20 mouse cellular contexts compared by ENCODE assay signal in genomic region chr14:45303939-45304338, GRCm38 (mm10). TPM values are rescaled to one million over a fixed set of nuclear protein-coding genes. Genes with fewer than 3 reads are reported as not detected.
DNase-seq lines count a peak whose midpoint lies in the region; ATAC-seq lines count a peak whose summit lies in the region.
"Had no signal": no experiment of that assay in that cellular context is flagged by ENCODE, and none has a peak within 500 bp of the region (broad histone marks: within the 10 kb centered on the region; RNA-seq: fewer than 3 reads in every experiment).

No protein-coding gene starts in this region.

- H3K4me1 ChIP-seq in forebrain, embryonic 13.5 days = no peaks in the 10 kb centered on the region
- no peaks in the 10 kb centered on the region for H3K4me1 ChIP-seq in forebrain, embryonic 11.5 days (replicated peaks; ENCODE audit: control insufficient read depth, insufficient read depth, low read length)
- H3K4me1 ChIP-seq in midbrain, embryonic 12.5 days = 0 out of 2 replicates have a peak, but pooled peaks cover 2% of the 10 kb centered on the region
- no peaks in the 10 kb centered on the region for H3K4me1 ChIP-seq in midbrain, embryonic 10.5 days
- peaks cover 3% of the 10 kb centered on the region; the same call in 1 of the 2 replicates for H3K4me1 ChIP-seq in forebrain, embryonic 16.5 days (replicated peaks; ENCODE audit: control insufficient read depth, insufficient read depth, low read length)
- H3K4me1 ChIP-seq in midbrain, embryonic 15.5 days = no peaks in the 10 kb centered on the region
- H3K4me1 ChIP-seq: heart, embryonic 15.5 days; limb, embryonic 10.5 days had no signal

- H3K36me3 ChIP-seq in forebrain, embryonic 13.5 days (ENCODE audit: poor library complexity, severe bottlenecking) = peaks cover 30% of the 10 kb centered on the region
- H3K36me3 ChIP-seq in forebrain, embryonic 11.5 days (ENCODE audit: control insufficient read depth, insufficient read depth, low read length) = no peaks in the 10 kb centered on the region; the same call in 1 of the 2 replicates
- peaks cover 34% of the 10 kb centered on the region for H3K36me3 ChIP-seq in midbrain, embryonic 12.5 days
- peaks cover 41% of the 10 kb centered on the region for H3K36me3 ChIP-seq in midbrain, embryonic 10.5 days
- H3K36me3 ChIP-seq in forebrain, embryonic 16.5 days (ENCODE audit: control insufficient read depth, insufficient read depth) = peaks cover 15% of the 10 kb centered on the region
- H3K36me3 ChIP-seq in midbrain, embryonic 15.5 days (replicated peaks) = peaks cover 19% of the 10 kb centered on the region

- no peaks in the 10 kb centered on the region for H3K27me3 ChIP-seq in forebrain, embryonic 13.5 days
- no peaks in the 10 kb centered on the region for H3K27me3 ChIP-seq in forebrain, embryonic 11.5 days (ENCODE audit: control insufficient read depth, insufficient read depth, low read length)
- H3K27me3 ChIP-seq in midbrain, embryonic 12.5 days = no peaks in the 10 kb centered on the region
- no peaks in the 10 kb centered on the region for H3K27me3 ChIP-seq in midbrain, embryonic 10.5 days (ENCODE audit: low read depth, poor library complexity, severe bottlenecking)
- no peaks in the 10 kb centered on the region for H3K27me3 ChIP-seq in forebrain, embryonic 16.5 days (replicated peaks; ENCODE audit: control insufficient read depth, insufficient read depth, low read length)
- H3K27me3 ChIP-seq in midbrain, embryonic 15.5 days (replicated peaks) = no peaks in the 10 kb centered on the region
- H3K27me3 ChIP-seq: heart, embryonic 15.5 days had no signal

- peak; percentile 68 for ATAC-seq in forebrain, embryonic 13.5 days
- no peak; the same call in 1 of the 2 replicates for ATAC-seq in forebrain, embryonic 11.5 days (replicated peaks; ENCODE audit: low FRiP score)
- peak; percentile 89 for ATAC-seq in midbrain, embryonic 12.5 days (ENCODE audit: low FRiP score, low read depth)
- peak; percentile 58 for ATAC-seq in forebrain, embryonic 16.5 days
- peak; percentile 81 for ATAC-seq in midbrain, embryonic 15.5 days (replicated peaks)

- 39% methylated on average over 4 of the region's 4 CpGs for WGBS in forebrain, embryonic 13.5 days
- 59% methylated on average over 4 of the region's 4 CpGs for WGBS in forebrain, embryonic 11.5 days
- WGBS in midbrain, embryonic 12.5 days = 37% methylated on average over 4 of the region's 4 CpGs
- WGBS in midbrain, embryonic 10.5 days = 53% methylated on average over 4 of the region's 4 CpGs
- WGBS in forebrain, embryonic 16.5 days = 31% methylated on average over 4 of the region's 4 CpGs
- 23% methylated on average over 4 of the region's 4 CpGs for WGBS in midbrain, embryonic 15.5 days

- H3K9me3 ChIP-seq in forebrain, embryonic 13.5 days (replicated peaks) = no peaks in the 10 kb centered on the region
- H3K9me3 ChIP-seq in forebrain, embryonic 11.5 days (ENCODE audit: control insufficient read depth, low read length) = no peaks in the 10 kb centered on the region
- no peaks in the 10 kb centered on the region for H3K9me3 ChIP-seq in midbrain, embryonic 12.5 days
- no peaks in the 10 kb centered on the region for H3K9me3 ChIP-seq in midbrain, embryonic 10.5 days (replicated peaks)
- no peaks in the 10 kb centered on the region for H3K9me3 ChIP-seq in forebrain, embryonic 16.5 days (ENCODE audit: control insufficient read depth, low read length)
- H3K9me3 ChIP-seq in midbrain, embryonic 15.5 days = no peaks in the 10 kb centered on the region
- H3K9me3 ChIP-seq: heart, embryonic 15.5 days; limb, embryonic 10.5 days had no signal

- no peak overlapping the region for H3K27ac ChIP-seq in forebrain, embryonic 13.5 days
- no peak overlapping the region for H3K27ac ChIP-seq in forebrain, embryonic 11.5 days (ENCODE audit: low read depth, low read length)
- H3K27ac ChIP-seq in midbrain, embryonic 12.5 days (replicated peaks) = no peak overlapping the region
- no peak overlapping the region for H3K27ac ChIP-seq in midbrain, embryonic 10.5 days (replicated peaks)
- no peak overlapping the region for H3K27ac ChIP-seq in forebrain, embryonic 16.5 days (ENCODE audit: low read length)
- H3K27ac ChIP-seq in midbrain, embryonic 15.5 days = no peak overlapping the region
- H3K27ac ChIP-seq: gastrocnemius, adult 2 months; heart, embryonic 15.5 days; limb, embryonic 10.5 days; macrophage had no signal

- no peak overlapping the region for H3K9ac ChIP-seq in forebrain, embryonic 13.5 days
- H3K9ac ChIP-seq in forebrain, embryonic 11.5 days (ENCODE audit: low read length) = no peak overlapping the region
- no peak overlapping the region for H3K9ac ChIP-seq in midbrain, embryonic 12.5 days (replicated peaks)
- no peak overlapping the region for H3K9ac ChIP-seq in forebrain, embryonic 16.5 days (replicated peaks; ENCODE audit: low read depth, low read length)
- H3K9ac ChIP-seq in midbrain, embryonic 15.5 days = no peak overlapping the region
- H3K9ac ChIP-seq: heart, embryonic 15.5 days had no signal

- H3K4me3 ChIP-seq in forebrain, embryonic 13.5 days = no peak overlapping the region
- H3K4me3 ChIP-seq in forebrain, embryonic 11.5 days (ENCODE audit: low read depth, low read length) = no peak overlapping the region
- H3K4me3 ChIP-seq in midbrain, embryonic 12.5 days = no peak overlapping the region
- H3K4me3 ChIP-seq in midbrain, embryonic 10.5 days = no peak overlapping the region
- H3K4me3 ChIP-seq in forebrain, embryonic 16.5 days (replicated peaks; ENCODE audit: low read length) = no peak overlapping the region
- H3K4me3 ChIP-seq in midbrain, embryonic 15.5 days = no peak overlapping the region
- H3K4me3 ChIP-seq: gastrocnemius, adult 2 months; heart, embryonic 15.5 days; limb, embryonic 10.5 days had no signal

- DNase-seq in forebrain, embryonic 11.5 days (ENCODE audit: low spot score) = no peak
- DNase-seq in midbrain, embryonic 10.5 days (ENCODE audit: low spot score) = no peak
- no peak for DNase-seq in adrenal gland, adult (ENCODE audit: inconsistent age in 2 of 2, low spot score in 1 of 2)
- DNase-seq in kidney, adult 9 months = no peak
- DNase-seq: adrenal gland, postnatal 25 days; cerebellum, adult 9-11 months; gastrocnemius, adult 2 months; heart, postnatal 36 days; kidney, adult 2 months; kidney, postnatal 10 days; liver; thymus, adult 18-20 months; thymus, postnatal 36 days had no signal

- H3K4me2 ChIP-seq in forebrain, embryonic 13.5 days = no peak overlapping the region
- H3K4me2 ChIP-seq in forebrain, embryonic 11.5 days (ENCODE audit: low read depth, low read length, severe bottlenecking) = no peak overlapping the region
- no peak overlapping the region for H3K4me2 ChIP-seq in midbrain, embryonic 12.5 days (replicated peaks)
- H3K4me2 ChIP-seq in forebrain, embryonic 16.5 days (ENCODE audit: low read length) = no peak overlapping the region
- H3K4me2 ChIP-seq in midbrain, embryonic 15.5 days = no peak overlapping the region
- H3K4me2 ChIP-seq: heart, embryonic 15.5 days had no signal

RNA-seq across cellular contexts. Expression of gene Ero1l, which starts 14.6 kb away (rescaled TPM):
- 23.7 and 31.7 TPM in 2 replicates for polyA plus RNA-seq in forebrain, embryonic 13.5 days (2015; fragmentation: Nextera tagmentation; extraction: Ambion mirVana)
- polyA plus RNA-seq in forebrain, embryonic 11.5 days (2014; fragmentation: Nextera tagmentation; extraction: Ambion mirVana) = 30.4 and 36.6 TPM in 2 replicates
- 33.4 and 33.5 TPM in 2 replicates for polyA plus RNA-seq in midbrain, embryonic 12.5 days (2016; fragmentation: Nextera tagmentation; extraction: Ambion mirVana)
- polyA plus RNA-seq in midbrain, embryonic 10.5 days (2016; fragmentation: Nextera tagmentation; extraction: Ambion mirVana) = 37.7 and 39.2 TPM in 2 replicates
- polyA plus RNA-seq in forebrain, embryonic 16.5 days (2015; fragmentation: Nextera tagmentation; extraction: Ambion mirVana) = 19.3 and 21.1 TPM in 2 replicates
- 22.1 and 27.1 TPM in 2 replicates for polyA plus RNA-seq in midbrain, embryonic 15.5 days (2015; fragmentation: Nextera tagmentation; extraction: Ambion mirVana)

RNA-seq across cellular contexts. Expression of gene Psmc6, which starts 25.6 kb away (rescaled TPM):
- polyA plus RNA-seq in forebrain, embryonic 13.5 days (2015; fragmentation: Nextera tagmentation; extraction: Ambion mirVana) = 200 and 220 TPM in 2 replicates
- 225 and 250 TPM in 2 replicates for polyA plus RNA-seq in forebrain, embryonic 11.5 days (2014; fragmentation: Nextera tagmentation; extraction: Ambion mirVana)
- polyA plus RNA-seq in midbrain, embryonic 12.5 days (2016; fragmentation: Nextera tagmentation; extraction: Ambion mirVana) = 210 and 214 TPM in 2 replicates
- 205 and 210 TPM in 2 replicates for polyA plus RNA-seq in midbrain, embryonic 10.5 days (2016; fragmentation: Nextera tagmentation; extraction: Ambion mirVana)
- 163 and 178 TPM in 2 replicates for polyA plus RNA-seq in forebrain, embryonic 16.5 days (2015; fragmentation: Nextera tagmentation; extraction: Ambion mirVana)
- polyA plus RNA-seq in midbrain, embryonic 15.5 days (2015; fragmentation: Nextera tagmentation; extraction: Ambion mirVana) = 140 and 147 TPM in 2 replicates

RNA-seq across cellular contexts. Expression of gene Styx, which starts 47.0 kb away (rescaled TPM):
- polyA plus RNA-seq in forebrain, embryonic 13.5 days (2015; fragmentation: Nextera tagmentation; extraction: Ambion mirVana) = 49.3 and 50.9 TPM in 2 replicates
- 38.5 TPM in 2 replicates for polyA plus RNA-seq in forebrain, embryonic 11.5 days (2014; fragmentation: Nextera tagmentation; extraction: Ambion mirVana)
- 46.8 and 50.2 TPM in 2 replicates for polyA plus RNA-seq in midbrain, embryonic 12.5 days (2016; fragmentation: Nextera tagmentation; extraction: Ambion mirVana)
- polyA plus RNA-seq in midbrain, embryonic 10.5 days (2016; fragmentation: Nextera tagmentation; extraction: Ambion mirVana) = 39.3 and 40.0 TPM in 2 replicates
- 59.2 and 64.2 TPM in 2 replicates for polyA plus RNA-seq in forebrain, embryonic 16.5 days (2015; fragmentation: Nextera tagmentation; extraction: Ambion mirVana)
- polyA plus RNA-seq in midbrain, embryonic 15.5 days (2015; fragmentation: Nextera tagmentation; extraction: Ambion mirVana) = 63.4 and 63.8 TPM in 2 replicates
